Mouse (Mus musculus) ES-E14 (cell line): ENCODE measurements at regions not wholly inside any gene's neighbourhood (a gene's known extent, or its start where the extent isn't known, plus 50 kb on each side); places are given as distances from the start of the nearest gene placed in this dataset.

Experiments used
- CHD2 ChIP-seq: IDR thresholded peaks from 2 replicates; pipeline ENCODE4 v1.6.1; 2014; ENCODE audit warnings: mild to moderate bottlenecking, low read depth, low read length, inconsistent platforms
- HCFC1 ChIP-seq: IDR thresholded peaks from 2 replicates; pipeline ENCODE4 v1.6.1; 2012; ENCODE audit warnings: low read length, inconsistent platforms, borderline replicate concordance; ENCODE audit not compliant: insufficient read depth
- MAFK ChIP-seq: IDR thresholded peaks from 2 replicates; pipeline ENCODE4 v1.6.1; 2014; ENCODE audit warnings: mild to moderate bottlenecking, low read depth, low read length, inconsistent platforms; ENCODE audit not compliant: insufficient read depth
- ZC3H11A ChIP-seq: IDR thresholded peaks from 2 replicates; pipeline ENCODE4 v1.6.1; 2012; ENCODE audit warnings: low read depth, mild to moderate bottlenecking, inconsistent platforms, low read length, borderline replicate concordance
- ZNF384 ChIP-seq: IDR thresholded peaks from 2 replicates; pipeline ENCODE4 v1.6.1; 2012; ENCODE audit warnings: low read depth, low read length, inconsistent platforms

DNA sequence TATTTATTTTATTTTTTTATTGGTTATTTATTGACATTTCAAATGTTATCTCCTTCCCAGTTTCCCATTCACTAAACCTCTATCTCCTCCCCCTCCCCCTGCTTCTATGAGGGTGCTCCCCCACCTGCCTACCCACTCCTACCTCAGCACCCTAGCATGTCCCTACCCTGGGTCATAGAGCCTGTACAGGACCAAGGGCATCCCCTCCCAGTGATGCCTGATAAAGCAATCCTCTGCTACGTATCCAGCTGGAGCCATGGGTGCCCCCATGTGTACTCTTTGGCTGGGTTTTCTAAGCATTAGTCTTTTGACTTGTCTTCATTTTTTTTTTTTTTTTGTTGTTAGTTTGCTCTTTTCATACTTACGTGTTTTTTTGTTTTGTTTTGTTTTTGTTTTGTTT, 502.9 kb downstream of the Irx1 start:
- TF ChIP-seq ZNF384 (no peak), HCFC1 (no peak), ZC3H11A (no peak), CHD2 (no peak), MAFK (no peak)
